Mouse (Mus musculus) liver, embryonic 15.5 days (tissue): ENCODE data around the gene Zfp2. TPM values are rescaled to one million over a fixed set of nuclear protein-coding genes. Genes with fewer than 3 reads are reported as not detected.

Experiments
- ATAC-seq: fragments of 200-750 bp; cut with Nextera tagmentation; 2 replicates; pipeline ENCODE4 v1.8.0; 2017; ENCODE audit warnings: moderate number of reproducible peaks, mild to moderate bottlenecking, moderate library complexity; ENCODE audit not compliant: insufficient read depth
- H3K27ac ChIP-seq: fragments of 300-500 bp; sonication (generic); replicated peaks from 2 replicates; pipeline ENCODE4 v1.5.1; 2015; ENCODE audit warnings: mild to moderate bottlenecking, inconsistent platforms
- H3K27me3 ChIP-seq: fragments of 300-500 bp; sonication (generic); 2 replicates; pipeline ENCODE4 v1.6.1; 2015; ENCODE audit warnings: mild to moderate bottlenecking, inconsistent platforms
- H3K36me3 ChIP-seq: fragments of 300-500 bp; sonication (generic); replicated peaks from 2 replicates; pipeline ENCODE4 v1.6.1; 2015; ENCODE audit warnings: moderate library complexity, mild to moderate bottlenecking, inconsistent platforms
- H3K4me1 ChIP-seq: fragments of 300-500 bp; sonication (generic); replicated peaks from 2 replicates; pipeline ENCODE4 v1.6.1; 2015; ENCODE audit warnings: inconsistent platforms
- H3K4me2 ChIP-seq: fragments of 300-500 bp; sonication (generic); 2 replicates; pipeline ENCODE4 v1.6.1; 2015; ENCODE audit warnings: moderate library complexity, mild to moderate bottlenecking, inconsistent platforms
- H3K4me3 ChIP-seq: fragments of 300-500 bp; sonication (generic); replicated peaks from 2 replicates; pipeline ENCODE4 v1.5.1; 2015; ENCODE audit warnings: mild to moderate bottlenecking, inconsistent platforms
- H3K9ac ChIP-seq: fragments of 300-500 bp; sonication (generic); 2 replicates; pipeline ENCODE4 v1.6.1; 2015; ENCODE audit warnings: moderate library complexity, mild to moderate bottlenecking, inconsistent platforms
- H3K9me3 ChIP-seq: fragments of 300-500 bp; sonication (generic); replicated peaks from 2 replicates; pipeline ENCODE4 v1.6.1; 2016; ENCODE audit warnings: inconsistent platforms
- WGBS: fragments of 180-500 bp; shearing (Covaris S2); methylation state at CpG from one replicate; pipeline ENCODE4 v1.1.7; 2015; ENCODE audit warnings: mixed read lengths; ENCODE audit not compliant: insufficient replicate concordance; 5-methylcytosine and 5-hydroxymethylcytosine counted together
- polyA plus RNA-seq: library from polyadenylated mRNA; unstranded; fragments of >200 nt; fragmentation: Nextera tagmentation; extraction: Ambion mirVana; gene quantifications from 2 replicates; pipeline ENCODE4 v1.2.1, GENCODE M21; 2015

Gene Zfp2
- polyA plus RNA-seq, 1 experiment from 2014 or later, result 2.2 TPM

DNA sequence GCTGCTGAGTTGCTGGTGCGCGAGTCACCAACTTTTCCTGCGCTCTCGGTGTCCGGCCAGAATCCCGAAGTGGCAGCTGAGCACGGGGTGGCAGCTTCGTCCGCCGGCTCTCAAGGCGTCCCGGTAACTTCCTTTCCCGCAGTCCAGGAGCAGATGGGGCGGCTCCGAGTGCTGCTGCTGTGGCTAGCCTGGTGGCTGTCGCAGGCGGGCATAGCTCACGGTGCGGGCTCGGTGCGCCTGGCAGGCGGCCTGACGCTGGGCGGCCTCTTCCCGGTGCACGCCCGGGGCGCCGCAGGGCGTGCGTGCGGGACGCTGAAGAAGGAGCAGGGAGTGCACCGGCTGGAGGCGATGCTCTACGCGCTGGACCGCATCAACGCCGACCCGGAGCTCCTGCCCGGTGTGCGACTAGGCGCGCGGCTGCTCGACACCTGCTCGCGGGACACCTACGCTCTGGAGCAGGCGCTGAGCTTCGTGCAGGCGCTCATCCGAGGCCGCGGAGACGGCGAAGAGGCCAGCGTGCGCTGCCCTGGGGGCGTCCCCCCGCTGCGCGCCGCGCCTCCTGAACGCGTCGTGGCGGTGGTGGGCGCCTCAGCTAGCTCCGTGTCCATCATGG is 64.9 kb downstream of the Zfp2 start:
- ATAC-seq, result no peak
- Histone ChIP-seq H3K4me2 (peak overlapping the region; percentile 48), H3K9ac (no peak overlapping the region), H3K4me3 (0 out of 2 replicates have a peak overlapping the region, but pooled peaks have one; percentile 18), H3K36me3 (no peaks in the 10 kb centered on the region), H3K9me3 (no peaks in the 10 kb centered on the region), H3K27ac (no peak overlapping the region), H3K27me3 (peaks cover 61% of the 10 kb centered on the region), H3K4me1 (no peaks in the 10 kb centered on the region; the same call in 1 of the 2 replicates)
- under 1% methylated on average over 67 of the region's 72 CpGs for WGBS

GRCm38 (mm10) chr11:50850177-50850735 is 65.7 kb downstream of the Zfp2 start, which contains the start of gene Grm6:
Gene Grm6, plus strand, starts transcription at chr11:50850685.
- H3K27ac ChIP-seq, result no peak within 1 kb of the TSS
- H3K4me3 ChIP-seq, result 0 out of 2 replicates have a peak within 1 kb of the TSS, but pooled peaks have one; percentile 18
- no peaks in the 10 kb centered on the region for H3K36me3 ChIP-seq
- ATAC-seq, result no peak
- peaks cover 61% of the 10 kb centered on the region for H3K27me3 ChIP-seq
- H3K9ac ChIP-seq, result no peak within 1 kb of the TSS
- whole genome bisulfite sequencing, result 2% methylated on average over 11 of the region's 11 CpGs
- no peaks in the 10 kb centered on the region; the same call in 1 of the 2 replicates for H3K4me1 ChIP-seq
- H3K4me2 ChIP-seq, result peak within 1 kb of the TSS; percentile 48
- H3K9me3 ChIP-seq, result no peaks in the 10 kb centered on the region

DNA sequence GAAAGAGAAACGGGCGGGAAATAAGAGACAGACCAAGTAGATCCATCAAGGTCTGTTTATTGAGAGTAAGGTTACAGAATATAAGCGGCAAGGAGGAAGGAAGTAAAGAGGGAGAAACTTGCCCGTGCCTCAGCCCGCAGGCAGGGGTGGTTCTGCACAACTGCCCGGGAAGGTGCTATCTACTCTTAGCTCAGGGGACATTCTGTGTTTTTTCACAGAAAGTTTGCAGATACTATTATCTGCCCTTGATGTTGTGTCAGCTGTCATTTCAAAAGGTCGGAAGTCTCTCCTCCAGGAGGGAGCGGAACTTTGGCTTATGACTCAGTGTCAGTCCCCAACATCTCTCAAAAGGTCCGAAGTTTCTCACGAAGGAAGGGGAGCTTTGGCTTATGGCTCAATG is 66.7 kb downstream of the Zfp2 start:
- Histone ChIP-seq H3K4me1 (no peaks in the 10 kb centered on the region; the same call in 1 of the 2 replicates), H3K9me3 (no peaks in the 10 kb centered on the region), H3K27ac (no peak overlapping the region), H3K27me3 (peaks cover 61% of the 10 kb centered on the region), H3K4me3 (no peak overlapping the region), H3K4me2 (no peak overlapping the region), H3K9ac (no peak overlapping the region), H3K36me3 (no peaks in the 10 kb centered on the region)
- no peak for ATAC-seq
- WGBS, result 1% methylated on average over 10 of the region's 10 CpGs

Other genes with a start within 250 kb of the Zfp2 start
- 0.81 and 1.1 TPM in 2 replicates for gene Zfp354c, start 88.4 kb downstream of the Zfp2 start, polyA plus RNA-seq
- 0.06 and 0.14 TPM in 2 replicates for gene Zfp879, start 74.6 kb downstream of the Zfp2 start, polyA plus RNA-seq
- gene Grm6, start 65.5 kb downstream of the Zfp2 start, polyA plus RNA-seq, result 0.12 and 0.17 TPM in 2 replicates
- 0.28 and 0.30 TPM in 2 replicates for gene Zfp454, start 28.5 kb downstream of the Zfp2 start, polyA plus RNA-seq
- gene Zfp354b, start 15.5 kb upstream of the Zfp2 start, polyA plus RNA-seq, result 0.14 TPM in 1 of 2 replicates, not detected in the other
- gene 4933414I15Rik, start 27.6 kb upstream of the Zfp2 start, polyA plus RNA-seq, result not detected in 2 replicates
- gene Prop1, start 37.6 kb upstream of the Zfp2 start, polyA plus RNA-seq, result not detected in 2 replicates
- gene Olfr1378, start 50.4 kb upstream of the Zfp2 start, polyA plus RNA-seq, result not detected in 2 replicates
- gene Olfr1377, start 65.8 kb upstream of the Zfp2 start, polyA plus RNA-seq, result not detected in 2 replicates
- gene Olfr51, start 87.4 kb upstream of the Zfp2 start, polyA plus RNA-seq, result not detected in 2 replicates
- not detected in 2 replicates for gene Olfr54, start 98.1 kb upstream of the Zfp2 start, polyA plus RNA-seq
- gene Olfr1375, start 131.9 kb upstream of the Zfp2 start, polyA plus RNA-seq, result not detected in 2 replicates
- gene Zfp354a, start 143.1 kb upstream of the Zfp2 start, polyA plus RNA-seq, result 1.1 and 1.6 TPM in 2 replicates